Mouse (Mus musculus) left cerebral cortex, adult 11 months (tissue): ENCODE results near the gene Gstt3.

Experiments
- DNase-seq: peaks from one replicate; pipeline ENCODE4 v3.0.0; 2022; ENCODE audit warnings: low spot score

Gene Gstt3

DNA sequence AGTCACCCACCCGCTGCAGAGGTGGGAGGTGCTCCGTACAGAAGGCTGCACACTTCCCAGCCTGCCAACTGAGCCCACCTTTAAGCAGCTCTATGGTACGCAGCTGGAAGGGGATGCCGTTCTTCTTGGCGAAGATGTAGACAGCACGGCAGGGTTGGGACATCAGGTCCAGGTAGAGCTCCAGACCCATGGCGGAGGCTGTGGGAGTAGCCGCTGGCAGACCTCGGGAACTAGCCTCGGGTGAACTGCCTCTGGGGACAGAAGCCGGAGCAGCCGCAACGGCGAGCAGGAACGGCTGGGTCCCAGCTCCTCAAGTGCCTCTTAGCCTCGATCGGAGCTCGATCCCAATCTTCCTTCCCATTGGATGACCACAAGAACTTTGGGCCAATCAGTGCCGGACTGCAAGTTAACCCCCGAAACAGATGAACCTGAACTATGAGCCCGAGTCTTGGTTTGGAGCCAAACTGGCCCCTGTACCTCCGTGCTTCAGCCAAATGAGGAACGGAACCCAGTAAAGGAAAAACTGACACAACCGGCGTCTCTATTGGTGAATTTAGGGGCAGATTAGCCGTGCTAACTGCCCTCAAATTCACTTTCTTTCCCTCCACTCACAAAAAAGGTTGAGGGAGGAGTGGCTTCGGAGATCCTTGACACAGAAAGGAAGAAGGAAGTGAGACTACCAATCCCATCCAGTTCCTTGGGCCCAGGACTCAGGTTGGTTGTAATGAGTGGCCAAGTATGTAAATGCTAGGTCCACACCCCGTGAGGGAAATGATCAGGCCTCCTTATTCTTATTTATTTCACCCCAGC lies at the start of gene Gstt3, which contains the start of gene Gm20441:
Gene Gstt3, minus strand, starts transcription at position 646 of the 810 bp plus-strand sequence.
Gene Gm20441, minus strand, starts transcription at position 186 of the 810 bp plus-strand sequence.
- no peak for DNase-seq

DNA sequence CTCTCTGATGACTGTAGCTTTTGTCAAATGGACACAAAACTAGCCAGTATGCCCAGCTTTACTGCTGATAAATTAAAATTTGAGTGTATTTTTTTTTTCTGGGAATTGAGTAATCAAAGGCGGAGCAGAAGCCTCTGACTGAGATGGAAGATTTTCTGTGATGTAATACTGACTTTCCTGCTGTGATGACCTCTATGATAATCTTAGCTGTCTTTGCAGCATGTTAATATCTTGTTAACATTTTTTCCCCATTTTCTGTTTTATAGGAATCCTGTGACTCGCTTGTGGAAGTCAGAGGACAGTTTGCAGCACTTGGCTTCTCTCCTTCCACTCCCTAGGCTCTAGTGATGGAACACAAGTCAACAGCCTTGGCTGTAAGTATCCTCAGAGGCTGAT lies 49.1 kb upstream of the Gstt3 start:
- no peak for DNase-seq

GRCm38 (mm10) chr10:75829529-75830274 lies 48.5 kb upstream of the Gstt3 start:
- DNase-seq = no peak

GRCm38 (mm10) chr10:75828500-75828931 lies 47.3 kb upstream of the Gstt3 start:
- no peak for DNase-seq

GRCm38 (mm10) chr10:75827668-75828360 lies 46.6 kb upstream of the Gstt3 start:
- DNase-seq = no peak

- DNase-seq = no peak
Observed at GRCm38 (mm10) chr10:75824530-75824929, 43.3 kb upstream of the Gstt3 start.

GRCm38 (mm10) chr10:75823782-75824181 lies 42.6 kb upstream of the Gstt3 start:
- DNase-seq = no peak

- DNase-seq = no peak
Observed at GRCm38 (mm10) chr10:75822443-75822842, 41.2 kb upstream of the Gstt3 start, which contains the start of gene Gstt4. Gene Gstt4 (minus strand): TSS chr10:75822543.

DNA sequence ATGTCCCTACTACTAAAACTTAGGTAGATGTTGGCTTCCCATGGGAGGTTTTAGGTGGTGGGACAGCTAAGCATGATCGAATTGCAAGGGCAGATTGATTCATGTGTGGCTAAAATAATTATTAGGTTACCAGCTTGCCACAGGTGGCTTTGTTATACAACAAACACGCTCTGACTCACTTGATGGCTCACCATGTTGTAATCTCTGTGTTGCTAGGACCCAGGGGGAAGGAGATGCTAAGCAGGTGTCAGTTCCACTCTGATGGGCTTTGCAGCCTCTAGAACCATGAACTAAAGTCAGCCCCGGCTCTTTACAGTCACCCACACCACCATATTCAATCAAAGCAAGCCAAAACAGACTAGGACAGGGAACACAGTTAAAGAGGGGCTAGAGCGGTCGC lies 38.7 kb upstream of the Gstt3 start:
- no peak for DNase-seq

- no peak for DNase-seq
Observed at GRCm38 (mm10) chr10:75818641-75819040, 37.4 kb upstream of the Gstt3 start.

- DNase-seq = no peak
Observed at GRCm38 (mm10) chr10:75804217-75804616, 23.0 kb upstream of the Gstt3 start.

DNA sequence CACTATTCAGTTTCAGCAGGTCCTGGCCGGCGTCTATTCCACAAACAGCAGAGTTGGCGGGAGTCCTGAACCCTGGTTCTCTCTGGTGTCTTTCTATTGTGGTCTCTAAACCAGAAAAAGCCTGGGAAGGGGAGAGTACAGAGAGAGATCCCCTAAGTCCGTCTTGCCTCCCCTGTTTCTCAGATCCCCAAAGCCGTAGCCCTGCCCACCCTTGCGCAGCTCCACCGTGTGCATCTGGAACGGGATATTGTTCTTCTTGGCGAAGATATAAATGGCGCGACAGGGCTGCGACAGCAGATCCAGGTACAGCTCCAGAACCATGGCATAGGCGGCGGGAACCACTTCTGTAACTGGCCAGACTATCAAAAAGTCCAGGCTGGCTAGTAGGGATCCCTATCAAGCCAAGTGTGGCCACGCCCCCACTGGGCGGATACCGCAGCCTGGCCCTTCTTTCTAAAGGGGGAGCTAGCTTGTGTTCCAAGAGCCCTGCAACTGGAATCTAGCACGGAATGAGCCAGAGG lies 17.0 kb upstream of the Gstt3 start, which contains the start of gene Gstt1:
Gene Gstt1, minus strand, starts transcription at position 409 of the 521 bp plus-strand sequence.
- DNase-seq = no peak

- peak; percentile 36 for DNase-seq
Observed at GRCm38 (mm10) chr10:75797619-75798175, 16.5 kb upstream of the Gstt3 start.

DNA sequence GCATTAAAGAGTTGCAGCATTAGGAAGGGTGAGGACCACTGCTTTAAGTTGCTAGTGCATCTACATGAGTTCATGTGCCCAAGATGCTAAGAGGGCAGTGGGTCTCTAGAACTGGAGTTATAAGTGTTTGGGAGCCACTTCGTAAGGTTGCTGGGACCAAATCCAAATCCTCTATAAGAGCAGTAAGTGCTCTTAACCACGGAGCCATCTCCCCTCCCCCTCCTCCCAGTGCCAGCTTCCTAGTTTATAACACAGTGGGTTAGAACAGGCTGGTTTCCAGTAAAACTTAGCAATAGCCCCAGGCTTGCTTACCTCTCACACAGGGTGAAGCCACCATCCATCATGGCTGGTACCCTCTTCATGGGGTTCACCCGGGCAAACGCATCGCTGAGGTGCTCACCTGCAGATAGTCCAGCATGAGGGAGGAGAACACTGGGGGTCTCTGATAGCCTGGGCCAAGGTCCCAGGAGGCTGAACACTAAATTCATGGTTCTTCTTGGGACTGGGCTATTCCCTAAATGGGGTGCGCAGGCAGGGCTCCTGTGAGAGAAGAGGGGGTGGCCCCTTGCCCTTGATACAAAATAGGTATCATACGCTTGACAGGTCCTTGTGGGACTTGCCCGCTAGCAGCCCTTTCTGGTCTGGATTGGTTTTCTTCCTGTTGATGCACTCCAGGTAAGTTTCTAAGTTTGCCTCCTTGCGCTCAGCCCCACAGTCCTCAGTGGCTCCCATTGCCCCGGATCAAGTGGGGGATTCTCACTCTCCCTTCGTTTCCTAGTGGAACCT lies 15.7 kb upstream of the Gstt3 start:
- no peak for DNase-seq

DNA sequence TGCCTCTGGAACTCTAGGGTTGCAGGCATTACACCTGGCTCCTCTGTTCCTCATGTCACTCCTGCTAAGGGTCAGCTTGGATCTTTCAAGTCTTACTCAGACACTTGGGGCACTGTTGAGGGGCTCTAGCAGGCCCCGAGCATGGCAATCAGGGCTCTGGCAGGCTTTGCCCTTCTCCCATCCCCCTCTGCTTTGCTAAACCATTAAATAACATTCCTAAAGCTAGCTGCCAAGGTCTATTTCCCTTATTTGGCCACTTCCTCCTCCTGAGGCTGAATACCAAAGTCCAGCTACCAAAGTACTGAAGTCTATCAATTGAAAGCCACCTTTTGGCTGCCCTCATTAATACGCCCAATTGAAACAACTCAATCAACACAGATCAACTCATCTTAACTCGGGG lies 13.7 kb upstream of the Gstt3 start:
- DNase-seq = no peak

DNA sequence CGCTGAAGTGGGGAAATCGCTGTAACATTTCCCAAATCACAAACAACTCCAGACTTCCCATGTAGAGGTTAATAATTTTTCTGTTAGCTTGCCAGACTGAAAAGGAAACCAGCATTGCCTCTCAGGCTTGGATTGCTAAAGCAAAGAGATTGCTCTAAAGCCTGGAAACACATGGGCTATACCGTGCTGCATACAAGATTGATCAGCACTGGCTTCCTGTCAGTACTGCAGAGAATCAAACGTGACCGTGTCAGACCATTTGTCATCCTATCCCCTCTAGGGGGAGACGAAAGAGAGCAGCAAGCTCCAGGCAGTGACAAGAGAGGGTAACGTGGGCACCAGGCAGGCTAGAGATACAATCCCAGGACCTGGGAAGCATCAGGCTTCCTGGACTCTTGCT lies 9.6 kb upstream of the Gstt3 start:
- no peak for DNase-seq

DNA sequence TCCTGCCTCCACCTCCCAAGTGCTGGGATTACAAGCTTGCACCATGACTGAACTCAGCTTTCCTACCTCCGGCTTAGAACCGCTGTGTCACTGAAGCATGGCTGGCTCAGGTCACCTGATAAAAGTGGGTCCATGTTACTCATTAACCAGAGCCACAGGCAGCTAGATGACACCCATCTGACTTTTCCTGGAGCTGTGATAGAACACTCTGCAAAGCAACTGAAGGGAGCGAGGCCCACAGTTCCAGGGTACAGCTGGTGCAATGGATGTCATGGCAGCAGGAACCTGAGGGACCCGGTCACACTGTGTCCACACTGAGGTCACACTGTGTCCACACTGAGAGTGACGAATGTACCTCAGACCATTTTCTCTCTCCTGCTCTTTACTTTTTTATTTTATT lies 8.6 kb upstream of the Gstt3 start:
- no peak for DNase-seq

GRCm38 (mm10) chr10:75789081-75789735 lies 8.0 kb upstream of the Gstt3 start:
- no peak for DNase-seq

GRCm38 (mm10) chr10:75788277-75788676 lies 7.1 kb upstream of the Gstt3 start:
- no peak for DNase-seq

- DNase-seq = no peak
Observed at GRCm38 (mm10) chr10:75785442-75785841, 4.2 kb upstream of the Gstt3 start.
